Mouse (Mus musculus): ENCODE results near the gene Rab3il1. TPM values are rescaled to one million over a fixed set of nuclear protein-coding genes. Genes with fewer than 3 reads are reported as not detected.
A peak's percentile ranks its signal among the peaks of the same experiment; 100 is the strongest.
"Not testable (repeated sequence)": the region's sequence is repeated elsewhere in the genome, so short reads cannot be mapped to it uniquely, and the experiment has no call there.

Rab3il1 gene
- 1 to 10 TPM; 9.7 to 9.9 TPM for total RNA-seq (2021)
- long read RNA-seq, experiment 1, full-length matches to known transcripts, result 11 of 12 reads
- long read RNA-seq, experiment 1, partial matches to known transcripts, result 0 of 12 reads
- long read RNA-seq, experiment 1, other reads (novel, unspliced or antisense), result 1 of 12 reads
- long read RNA-seq, experiment 2, full-length matches to known transcripts, result 12 of 17 reads
- long read RNA-seq, experiment 2, partial matches to known transcripts, result 4 of 17 reads
- long read RNA-seq, experiment 2, other reads (novel, unspliced or antisense), result 1 of 17 reads

GRCm38 (mm10) chr19:10001206-10001969 lies at the start of gene Rab3il1, which contains the start of gene Best1:
TSS of gene Rab3il1 (plus strand) at chr19:10001669.
TSS of gene Best1 (minus strand) at chr19:10001633.
- no peak for DNase-seq
- intact Hi-C loops (cut with DNase I), result loop anchor here (2.0 to 5.0 kb wide), 2 partner anchors 181 to 197 kb away; partner anchors contain the start of gene Fads1

DNA sequence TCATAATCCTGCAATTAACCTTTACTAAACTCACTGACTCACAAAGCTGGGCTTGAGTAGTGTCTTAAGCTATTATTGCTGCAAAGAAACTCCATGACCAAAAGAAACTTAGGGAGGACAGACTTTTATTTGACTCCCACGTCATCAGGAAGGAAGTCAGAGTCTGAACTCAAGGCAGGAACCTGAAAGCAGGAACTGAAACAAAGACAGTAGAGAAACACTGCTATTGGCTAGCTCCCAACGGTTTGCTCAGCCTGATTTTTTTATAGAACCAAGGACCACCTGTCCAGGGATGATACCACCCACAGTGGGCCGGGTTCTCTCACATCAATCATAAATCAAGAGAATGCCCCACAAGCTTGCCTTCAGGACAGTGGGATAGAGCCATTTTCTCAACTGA lies 49.1 kb upstream of the Rab3il1 start:
- DNase-seq, result no peak
- intact Hi-C loops (cut with DNase I), result no loop called here

DNA sequence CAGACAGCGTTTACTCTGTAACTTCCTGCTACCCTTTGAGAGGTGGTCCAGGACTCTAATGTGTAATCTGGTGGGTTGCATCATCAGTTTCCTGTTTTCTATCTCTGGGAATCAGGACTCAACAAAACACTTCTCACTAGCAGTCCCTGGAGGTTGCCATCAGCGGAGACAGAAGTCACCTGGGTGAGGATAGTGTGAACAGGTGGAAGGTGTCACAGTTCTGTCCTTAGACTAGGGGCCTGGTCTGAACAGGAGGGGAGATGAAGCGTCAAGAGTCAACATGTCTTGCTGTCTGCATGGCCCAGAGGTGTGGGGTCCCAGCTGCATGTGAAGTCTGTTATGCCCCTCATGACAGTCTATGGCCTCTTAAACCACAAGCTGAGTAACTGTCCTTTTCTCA lies 48.6 kb upstream of the Rab3il1 start:
- intact Hi-C loops (cut with DNase I), result no loop called here
- no peak for DNase-seq

GRCm38 (mm10) chr19:9954055-9954810 lies 47.2 kb upstream of the Rab3il1 start:
- intact Hi-C loops (cut with DNase I), result loop anchor here (2.0 kb wide), 1 partner anchor 31 kb away; no protein-coding TSS in a partner anchor
- DNase-seq, result peak; percentile 81

DNA sequence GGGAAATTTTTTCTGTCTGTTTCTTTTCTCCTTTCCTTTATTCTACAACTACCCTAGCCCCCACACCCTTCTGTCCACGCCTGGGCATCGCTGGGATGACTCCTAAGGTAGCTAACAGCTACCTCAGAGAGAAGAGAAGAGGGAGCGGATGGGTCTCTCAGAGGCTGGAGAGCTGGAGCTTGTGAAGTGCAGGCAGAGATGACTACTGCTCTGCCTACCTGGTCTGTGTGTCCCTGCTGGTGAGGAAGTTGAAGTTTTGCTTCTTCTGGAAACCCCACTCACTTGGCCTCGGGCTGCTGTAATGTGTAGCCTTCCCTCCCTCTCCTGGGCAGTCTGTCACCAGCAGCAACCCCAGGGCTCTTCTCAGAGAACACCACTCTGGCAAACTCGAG lies 46.7 kb upstream of the Rab3il1 start:
- intact Hi-C loops (cut with DNase I), result loop anchor here (2.0 kb wide), 1 partner anchor 30 kb away; no protein-coding TSS in a partner anchor
- DNase-seq, result peak in 1 of 2 experiments; percentile 31

- intact Hi-C loops (cut with DNase I), result loop anchor here (2.0 kb wide), 1 partner anchor 29 kb away; no protein-coding TSS in a partner anchor
- no peak for DNase-seq
Measured at GRCm38 (mm10) chr19:9955438-9955837, 46.0 kb upstream of the Rab3il1 start.

DNA sequence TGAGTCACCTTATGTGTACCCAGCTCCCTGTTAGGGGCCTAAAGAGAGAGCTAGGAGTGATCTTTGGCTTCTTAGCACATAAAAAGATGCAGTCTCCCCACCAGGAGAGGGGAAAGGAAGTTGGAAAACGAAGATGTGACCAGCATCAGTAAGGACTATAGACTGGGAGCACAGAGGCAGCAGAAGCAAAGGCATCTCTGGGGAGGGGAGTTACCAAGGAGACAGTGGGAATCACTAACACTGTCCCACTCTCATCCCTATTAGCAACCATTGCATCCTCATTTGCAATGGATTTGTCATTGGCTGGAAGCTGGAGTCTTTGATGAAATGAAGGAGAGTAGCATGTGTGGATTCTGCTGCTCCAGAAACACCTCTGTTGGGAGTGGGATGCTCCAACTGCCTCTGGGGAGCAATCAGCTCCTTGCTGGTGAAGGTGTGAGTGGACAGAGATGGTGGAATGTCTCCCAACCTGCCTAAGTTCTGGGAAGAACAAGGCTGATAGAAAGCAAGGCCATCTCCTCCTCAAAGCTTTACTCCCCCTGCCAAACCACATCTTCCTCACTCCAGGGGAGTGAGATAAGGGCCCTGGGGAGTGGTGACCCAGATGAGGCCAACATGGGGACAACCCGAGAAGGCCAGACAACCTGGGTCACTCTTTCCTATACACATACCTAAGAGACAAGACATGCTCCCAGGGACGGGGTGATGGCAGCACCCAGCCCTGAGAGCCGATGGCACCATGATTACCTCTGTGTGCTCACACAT lies 44.7 kb upstream of the Rab3il1 start:
- intact Hi-C loops (cut with DNase I), result no loop called here
- no peak for DNase-seq

DNA sequence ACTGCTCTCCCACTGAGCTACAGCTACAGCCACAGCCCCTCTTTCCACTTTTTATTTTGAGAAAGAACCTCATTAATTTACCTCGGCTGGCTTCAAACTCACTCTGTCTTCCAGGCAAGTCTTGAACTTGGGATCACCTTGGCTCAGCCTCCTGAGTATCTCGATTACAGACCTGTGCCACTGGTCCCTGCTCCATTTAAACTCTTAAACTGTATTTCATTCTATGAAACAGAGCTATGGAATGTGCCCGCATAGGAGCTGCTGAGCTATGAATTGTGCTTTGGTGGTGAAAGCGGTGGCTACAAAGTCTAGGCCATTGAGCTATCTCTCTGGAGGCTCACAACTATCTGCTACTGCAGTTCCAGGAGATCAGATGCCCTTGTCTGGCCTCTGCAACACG lies 43.5 kb upstream of the Rab3il1 start:
- intact Hi-C loops (cut with DNase I), result no loop called here
- no peak for DNase-seq

DNA sequence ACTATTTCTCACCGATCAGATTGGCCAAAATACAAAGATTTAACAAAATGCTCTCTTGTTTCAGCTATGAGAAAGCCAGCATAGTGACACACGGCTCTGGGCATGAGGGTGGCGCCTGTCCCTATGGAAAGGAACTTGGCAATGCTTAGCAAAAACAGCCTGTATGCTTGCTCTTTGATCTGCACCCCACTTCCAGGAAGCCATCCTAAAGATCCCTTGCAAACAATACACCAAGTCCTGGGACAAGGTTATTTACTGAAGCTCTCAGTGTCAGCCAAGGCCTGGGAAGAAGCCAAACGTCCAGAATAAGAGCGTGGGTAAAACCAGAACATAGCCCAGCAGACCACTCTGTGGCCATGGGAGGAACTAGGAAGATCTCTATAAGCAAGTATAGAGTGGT lies 40.7 kb upstream of the Rab3il1 start:
- intact Hi-C loops (cut with DNase I), result no loop called here
- no peak for DNase-seq

GRCm38 (mm10) chr19:9964205-9964916 lies 37.1 kb upstream of the Rab3il1 start:
- intact Hi-C loops (cut with DNase I), result no loop called here
- no peak for DNase-seq

- DNase-seq, result no peak
- intact Hi-C loops (cut with DNase I), result no loop called here
Measured at GRCm38 (mm10) chr19:9966096-9966867, 35.2 kb upstream of the Rab3il1 start.

DNA sequence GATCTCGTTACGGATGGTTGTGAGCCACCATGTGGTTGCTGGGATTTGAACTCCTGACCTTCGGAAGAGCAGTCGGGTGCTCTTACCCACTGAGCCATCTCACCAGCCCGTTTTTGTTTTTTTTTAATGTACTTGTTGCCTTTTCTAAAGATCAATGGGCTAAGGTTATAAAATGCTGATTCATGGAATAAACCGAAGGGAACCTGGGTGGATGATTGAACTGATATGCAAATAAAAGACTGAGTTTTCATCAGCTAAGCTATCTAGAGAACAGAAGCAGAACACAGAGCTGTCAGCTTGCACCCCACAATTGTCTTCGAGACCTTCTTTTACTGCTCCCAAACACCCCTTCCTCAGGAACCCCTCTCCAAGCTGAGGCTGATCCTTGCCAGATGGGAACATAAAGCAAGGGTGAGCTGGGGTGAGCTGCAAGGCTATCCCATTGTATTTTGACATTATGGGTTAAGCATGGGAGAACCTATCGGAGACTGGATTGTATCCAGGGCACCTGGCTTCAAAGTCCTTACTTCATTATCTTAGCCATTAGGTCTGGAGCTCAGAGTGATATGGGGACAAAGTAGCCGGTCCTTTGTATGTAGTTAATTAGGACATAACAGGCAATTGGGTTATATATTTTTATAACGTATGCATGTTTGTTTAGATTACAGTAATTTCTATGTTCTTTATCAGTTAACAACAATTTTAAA lies 33.2 kb upstream of the Rab3il1 start:
- no peak for DNase-seq
- intact Hi-C loops (cut with DNase I), result no loop called here

DNA sequence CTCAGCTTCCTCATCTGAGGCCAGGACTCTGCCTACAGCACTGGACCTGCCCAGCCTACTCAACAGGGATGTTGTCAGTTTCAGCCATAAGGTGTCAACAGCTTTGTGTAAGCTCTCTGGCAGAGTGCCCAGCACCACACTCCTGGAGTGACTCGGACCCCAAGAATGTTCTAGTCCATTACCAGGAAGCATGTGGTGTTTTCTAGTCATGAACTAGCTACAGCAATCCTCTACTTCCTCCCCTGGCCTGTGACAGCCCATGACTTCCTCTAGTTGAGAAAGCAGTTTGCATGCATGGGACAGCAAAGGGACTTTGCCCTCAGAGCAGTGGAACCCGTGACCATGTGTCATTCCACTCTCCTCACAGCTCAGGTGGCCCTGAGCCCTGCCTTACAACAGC lies 26.6 kb upstream of the Rab3il1 start:
- DNase-seq; intact Hi-C loops (cut with DNase I): not testable (repeated sequence)

DNA sequence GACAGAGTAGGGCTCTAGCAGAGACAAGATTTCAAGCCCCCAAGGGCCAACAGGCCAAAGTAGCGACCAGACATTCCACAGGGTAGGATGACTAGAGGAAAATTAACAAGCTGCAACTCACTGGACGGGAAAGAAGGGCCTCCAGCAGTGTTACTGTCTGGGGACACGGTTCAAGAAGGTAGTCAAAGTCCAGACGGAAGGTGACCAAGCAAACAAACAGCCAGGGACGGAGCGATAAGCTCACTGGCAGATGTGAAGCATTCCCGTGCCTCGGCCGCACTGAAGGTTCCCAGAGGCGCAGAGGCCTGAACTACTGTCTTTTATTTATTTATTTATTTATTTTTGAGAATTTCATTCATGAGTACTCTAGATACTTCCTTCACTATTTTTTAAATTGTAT lies 24.4 kb upstream of the Rab3il1 start:
- intact Hi-C loops (cut with DNase I), result no loop called here
- DNase-seq, result no peak

DNA sequence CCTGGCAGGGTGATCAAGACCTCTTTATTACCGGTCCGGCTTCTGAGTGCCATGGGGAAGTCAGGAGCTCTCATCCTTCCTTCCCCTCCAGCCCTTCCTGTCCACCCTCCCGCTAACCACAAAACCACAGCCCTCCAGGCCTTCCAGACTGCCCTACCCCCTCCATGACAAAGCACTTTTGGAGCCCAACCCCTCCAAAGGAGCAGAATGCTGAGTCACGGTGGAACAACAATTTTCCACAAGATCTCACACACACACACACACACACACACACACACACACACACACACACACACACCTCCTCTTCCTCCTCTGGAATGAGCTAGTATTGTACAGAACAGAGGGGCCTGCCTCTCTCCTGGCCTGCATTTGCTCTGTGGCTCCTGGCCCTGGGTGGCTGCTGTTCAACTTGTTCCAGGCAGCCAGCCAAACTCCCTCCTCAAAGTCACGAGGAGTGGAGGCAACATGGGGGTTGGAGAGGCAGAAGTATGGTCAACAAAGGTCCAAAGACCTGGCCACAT lies 23.0 kb upstream of the Rab3il1 start:
- intact Hi-C loops (cut with DNase I), result no loop called here

DNA sequence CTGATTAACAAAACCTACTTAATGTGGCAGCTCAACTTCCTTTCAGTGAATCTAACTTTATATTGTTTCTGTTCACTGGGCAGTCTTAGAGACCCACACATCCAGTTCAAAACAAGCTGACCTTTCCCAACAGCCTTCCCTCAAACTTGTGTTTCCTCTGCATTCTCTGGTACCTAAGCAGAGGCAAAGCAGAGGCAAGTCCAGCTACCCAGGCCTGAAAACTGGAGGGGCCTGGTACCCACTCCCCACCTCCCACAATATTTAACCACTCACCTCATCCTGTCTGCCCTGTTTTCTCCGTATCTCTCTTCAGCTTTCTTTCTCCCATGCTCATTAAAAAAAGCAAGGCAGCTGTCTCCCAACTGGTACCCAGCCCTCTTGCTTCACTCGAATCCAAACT lies 22.3 kb upstream of the Rab3il1 start:
- intact Hi-C loops (cut with DNase I), result no loop called here
- DNase-seq, result no peak

More for the DNA sequence above, 23.0 kb upstream of the Rab3il1 start:
- peak; percentile 87 to 88 for DNase-seq

DNA sequence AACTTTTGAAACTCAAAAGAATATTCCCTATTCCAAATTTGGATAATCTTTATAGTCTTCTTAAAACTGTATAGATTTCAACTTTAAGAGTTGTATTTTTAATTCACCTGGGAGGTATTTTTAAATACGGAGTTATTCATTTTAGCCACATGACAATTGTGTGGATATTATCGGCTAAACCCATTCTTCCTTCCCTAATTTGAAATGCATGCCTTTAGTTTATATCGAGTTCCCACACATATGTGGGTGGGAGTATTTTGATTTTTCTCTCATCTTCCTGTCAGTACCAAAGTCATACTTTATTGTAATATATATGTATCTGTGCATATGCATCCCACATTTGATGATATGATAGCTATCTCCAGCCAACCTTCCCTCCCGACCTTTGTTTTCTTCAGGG lies 21.2 kb upstream of the Rab3il1 start, which contains the start of gene Fth1:
Gene Fth1, plus strand, starts transcription at position 341 of the 400 bp plus-strand sequence.
- intact Hi-C loops (cut with DNase I), result no loop called here
- DNase-seq, result no peak

GRCm38 (mm10) chr19:9981621-9982020 lies 19.8 kb upstream of the Rab3il1 start:
- DNase-seq, result no peak

More at GRCm38 (mm10) chr19:9981621-9982020, 19.8 kb upstream of the Rab3il1 start:
- intact Hi-C loops (cut with DNase I), result no loop called here
